Mouse (Mus musculus): Measurements from ENCODE around the gene Acsl1.

- no peak for TF ChIP-seq CTCF (conservative IDR thresholded peaks at IDR 0.05; ENCODE audit: low read length)
- no peak for TF ChIP-seq NANOG (IDR thresholded peaks at IDR 0.05; ENCODE audit: borderline replicate concordance, low read length)
Measured at GRCm38 (mm10) chr8:46562333-46562732, 91.5 kb downstream of the Acsl1 start.

Measured in E14TG2a.4 (cell line).